Mouse (Mus musculus): ENCODE data around the gene Tmem190.

DNA sequence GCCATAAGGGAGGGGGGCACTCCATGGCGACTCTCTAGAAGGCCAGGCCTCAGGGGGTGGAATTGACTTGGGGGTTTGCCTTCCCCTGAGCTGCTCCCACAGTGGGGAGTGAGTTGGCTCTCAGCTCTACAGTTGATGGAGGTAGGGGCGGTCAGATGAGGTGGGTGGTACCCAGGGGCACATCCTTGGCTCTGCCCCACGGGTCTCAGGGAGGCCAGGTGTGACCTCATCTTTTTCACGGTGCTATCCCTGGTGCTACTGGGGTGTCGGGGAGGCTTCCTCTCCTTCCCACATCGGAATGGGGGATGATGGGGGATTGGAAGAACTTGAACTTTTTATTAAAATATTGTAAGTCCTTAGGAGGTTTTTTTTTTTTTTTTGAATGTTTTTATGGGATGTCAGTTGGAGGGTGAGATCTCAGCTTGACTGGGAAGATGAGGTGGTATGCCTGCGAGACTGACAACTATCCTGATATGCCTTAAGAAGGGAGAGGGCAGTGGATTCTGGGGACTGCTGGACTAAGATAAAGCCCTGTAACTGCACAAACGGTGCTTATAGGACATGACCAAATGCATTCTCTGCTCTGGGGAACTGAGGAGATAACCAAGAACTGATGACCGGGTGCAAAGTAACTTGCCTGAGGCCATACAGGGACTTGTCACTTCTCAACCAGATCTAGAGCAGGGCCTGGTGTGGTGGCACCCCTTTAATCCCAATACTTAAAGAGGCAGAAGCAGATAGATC is 35.4 kb upstream of the Tmem190 start:
- TF ChIP-seq CTCF (IDR thresholded peaks at IDR 0.05; ENCODE audit: extremely low read depth, insufficient read depth, low read length) (no peak), POLR2A (IDR thresholded peaks at IDR 0.05; ENCODE audit: extremely low read depth, insufficient read depth, low read length) (no peak)
